Mouse (Mus musculus): ENCODE results near the gene Fgb. TPM values are rescaled to one million over a fixed set of nuclear protein-coding genes. Genes with fewer than 3 reads are reported as not detected.

Fgb gene
- polyA plus RNA-seq, 1 experiment = 0.11 TPM

DNA sequence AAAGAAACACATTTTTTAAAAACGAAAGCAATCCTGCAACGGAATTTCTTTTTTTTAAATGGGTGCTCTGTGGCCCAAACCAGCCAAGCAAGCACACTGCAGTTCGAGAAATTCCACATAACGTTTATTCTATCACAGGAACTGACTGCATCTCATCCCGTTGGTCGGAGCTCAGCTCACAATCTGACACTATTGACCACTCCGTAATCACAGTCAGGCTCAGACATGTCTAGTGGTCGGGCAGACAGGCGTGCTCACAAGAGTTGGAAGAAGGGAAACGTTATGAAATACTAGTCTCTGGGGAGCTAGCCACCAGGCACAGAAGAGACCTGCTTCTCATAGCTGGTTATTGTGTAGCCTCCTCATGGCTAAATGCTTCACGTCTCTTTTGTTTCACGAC lies 57.7 kb downstream of the Fgb start:
- TF ChIP-seq POLR2A (IDR thresholded peaks at IDR 0.05; ENCODE audit: control insufficient read depth, low read depth, low read length) = no peak
- no peak for TF ChIP-seq CTCF (IDR thresholded peaks at IDR 0.05; ENCODE audit: control insufficient read depth, insufficient read depth, insufficient replicate concordance, low read depth, low read length)
- peaks cover 6% of the 10 kb centered on the region for H3K4me1 ChIP-seq (ENCODE audit: control insufficient read depth, insufficient read depth, low read length)
- H3K4me3 ChIP-seq (ENCODE audit: control insufficient read depth, low read depth, low read length) = no peak overlapping the region
- H3K27ac ChIP-seq (ENCODE audit: control insufficient read depth, insufficient read depth, low read depth, low read length) = no peak overlapping the region
- H3K36me3 ChIP-seq (ENCODE audit: control insufficient read depth, insufficient read depth, low read length) = no peaks in the 10 kb centered on the region
- H3K27me3 ChIP-seq (ENCODE audit: control insufficient read depth, insufficient read depth, low read length) = no peaks in the 10 kb centered on the region

Other genes starting within 250 kb of the Fgb start
- 13.0 and 15.4 TPM in 2 replicates for gene Rbm46, start 173.4 kb downstream of the Fgb start, polyA plus RNA-seq (2012; rRNA removed)
- gene Lrat, start 145.9 kb downstream of the Fgb start, polyA plus RNA-seq (2012; rRNA removed) = 3.1 and 3.4 TPM in 2 replicates
- 0.18 and 0.20 TPM in 2 replicates for gene Fgg, start 42.1 kb downstream of the Fgb start, polyA plus RNA-seq (2012; rRNA removed)
- 0.06 TPM in 1 of 2 replicates, not detected in the other for gene Fga, start 23.8 kb downstream of the Fgb start, polyA plus RNA-seq (2012; rRNA removed)
- 28.9 and 31.4 TPM in 2 replicates for gene Plrg1, start 5.7 kb upstream of the Fgb start, polyA plus RNA-seq (2012; rRNA removed)
- gene Dchs2, start 78.1 kb upstream of the Fgb start, polyA plus RNA-seq (2012; rRNA removed) = 0.01 and 0.02 TPM in 2 replicates